Mouse (Mus musculus) mouse embryonic stem cell (cell line): ENCODE results near the gene Ak1.

ENCODE experiments used
- in situ Hi-C, 2 experiments: fragments of 300-500 bp; cut with MboI; formaldehyde crosslinking; loops; 1 replicate in 1 of 2; 3 replicates in 1 of 2; pipeline ENCODE4 v1.14.3; 2019 to 2020; ENCODE audit warnings: low sequenced_read_pairs in 2 of 2, low pct_unique_long_range_greater_than_20kb in 1 of 2, mixed read lengths in 1 of 2; ENCODE audit not compliant: unreplicated experiment in 1 of 2

The Ak1 gene

DNA sequence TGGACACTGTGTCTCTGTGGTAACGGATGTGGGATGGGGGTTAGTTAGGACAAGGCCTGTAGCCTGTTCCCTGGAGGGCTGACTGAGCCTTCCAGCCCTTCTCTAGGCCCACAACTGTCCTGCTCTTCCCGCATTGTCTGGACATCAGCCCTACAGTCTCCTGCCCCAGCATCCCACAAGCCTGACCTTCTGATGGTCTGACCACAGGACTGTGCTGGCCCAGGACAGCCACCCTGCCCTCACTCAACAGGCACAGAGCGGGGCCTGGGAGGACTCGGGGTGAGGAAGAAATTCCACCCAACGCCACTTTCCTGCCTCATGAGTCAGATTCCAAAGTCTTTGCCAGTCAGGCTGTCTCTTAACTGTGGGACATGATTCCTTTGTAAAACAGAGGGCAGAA, 23.9 kb upstream of the Ak1 start:
- in situ Hi-C loops: no loop called here

DNA sequence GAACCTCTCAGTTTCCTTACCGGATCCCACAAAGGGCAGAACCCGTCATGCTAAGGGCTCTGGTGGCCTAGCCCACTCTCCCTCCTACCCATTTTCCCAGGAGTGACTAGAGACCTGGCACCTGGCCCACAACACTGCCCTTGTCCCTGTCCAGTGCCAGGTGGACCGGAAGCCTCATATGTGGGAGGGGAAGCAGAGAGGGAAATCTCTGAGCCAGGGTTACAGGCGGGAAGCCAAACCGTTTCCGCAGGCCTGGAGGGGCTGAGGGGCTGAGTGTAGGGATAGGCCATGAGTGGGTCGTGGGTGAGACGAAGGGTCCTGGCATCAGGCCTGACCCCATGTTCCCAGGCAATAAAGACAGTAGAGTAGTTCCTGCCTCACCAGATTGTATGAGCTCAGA, 23.1 kb upstream of the Ak1 start:
- in situ Hi-C loops: no loop called here

DNA sequence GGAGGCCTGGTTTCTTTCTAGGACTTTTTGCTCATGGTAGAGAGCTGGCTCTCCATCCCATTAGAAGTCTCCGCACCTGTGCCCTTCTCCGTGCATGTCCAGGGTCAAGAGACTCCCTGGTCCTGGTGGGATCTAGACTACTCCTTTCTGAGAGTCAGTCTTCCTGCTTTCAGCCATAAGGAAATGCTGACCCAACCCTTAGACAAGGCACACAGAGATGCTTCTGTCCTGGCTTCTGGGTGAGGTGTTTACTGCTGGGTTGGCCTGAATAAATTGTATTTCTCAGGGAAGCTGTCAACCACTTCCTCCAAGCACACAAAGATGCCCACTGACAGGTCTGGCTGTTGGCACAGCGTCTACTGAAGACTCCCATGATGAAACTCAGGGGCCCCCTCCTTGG, 22.1 kb upstream of the Ak1 start, which contains the start of gene St6galnac6:
St6galnac6 (plus strand) TSS at position 301 of the 400 bp plus-strand sequence.
- in situ Hi-C loops: no loop called here

DNA sequence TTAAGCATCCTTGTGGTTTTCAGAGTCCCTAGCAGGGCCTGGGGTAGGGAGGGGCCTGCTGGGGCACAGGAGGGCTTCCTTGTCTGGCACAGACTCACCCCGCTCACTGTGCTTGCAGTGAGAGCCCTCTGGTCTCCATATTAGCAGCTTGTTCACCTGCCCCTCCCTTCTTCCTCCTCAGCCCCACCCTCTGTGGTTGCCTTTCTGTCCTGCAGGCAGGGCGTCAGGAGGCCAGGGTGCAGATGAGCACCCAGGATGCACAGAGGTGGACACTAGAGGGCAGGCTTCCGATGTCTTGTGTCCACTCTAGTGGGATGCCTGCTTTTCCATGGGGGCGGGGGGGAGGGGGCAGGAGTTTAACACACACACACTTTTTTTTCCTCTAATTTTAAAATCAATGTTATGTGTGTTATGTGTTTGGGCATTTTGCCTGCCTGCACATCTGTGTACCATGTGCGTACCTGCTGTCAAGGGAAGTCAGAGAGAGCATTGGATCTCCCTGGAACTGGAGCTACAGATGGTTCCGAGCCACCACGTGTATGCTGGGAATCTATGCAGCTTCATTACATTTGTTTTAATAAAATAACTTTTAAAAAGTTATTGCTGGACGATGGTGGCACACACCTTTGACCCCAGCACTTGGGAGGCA, 20.0 kb upstream of the Ak1 start:
- in situ Hi-C loops: no loop called here

DNA sequence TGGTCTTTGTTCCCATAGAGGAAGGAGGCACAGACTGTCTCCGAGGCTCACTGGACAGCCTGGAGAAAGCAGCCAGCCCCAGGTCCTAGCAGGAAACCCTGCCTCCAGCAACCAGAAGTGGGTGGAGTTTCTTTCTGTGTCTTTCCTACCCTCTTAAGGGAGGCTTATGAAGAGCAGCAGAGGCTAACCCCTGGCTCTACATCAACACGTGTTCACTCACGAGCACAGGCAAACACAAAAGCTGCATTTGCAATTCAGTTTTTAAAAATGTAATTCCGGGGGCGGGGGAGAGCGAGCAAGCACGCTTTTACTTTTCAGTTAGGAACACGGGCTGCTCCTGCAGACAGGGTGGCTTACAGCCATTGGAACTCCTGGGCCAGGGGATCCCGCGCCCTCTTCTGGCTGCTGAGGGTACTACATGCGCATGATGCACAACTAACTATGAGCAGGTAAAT, 18.9 kb upstream of the Ak1 start:
- in situ Hi-C loops: no loop called here

DNA sequence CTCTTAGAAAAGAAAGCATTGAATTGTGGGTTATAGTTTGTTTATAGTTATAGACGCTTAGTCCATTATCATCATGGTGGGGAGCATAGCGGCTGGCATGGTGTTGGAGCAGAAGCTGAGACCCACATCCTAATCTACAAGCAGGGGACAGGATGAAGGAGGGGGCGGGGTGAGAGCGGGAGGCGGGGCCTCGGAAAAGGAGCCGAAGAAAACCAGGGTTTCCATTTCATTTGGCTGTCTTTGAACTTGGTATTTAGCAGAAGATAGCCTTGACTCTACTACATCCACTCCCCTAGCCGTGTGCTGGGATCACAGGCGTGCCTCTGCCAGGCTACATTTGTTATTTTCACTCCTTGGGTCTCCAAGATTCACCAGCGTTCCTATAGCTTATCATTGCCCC, 16.9 kb upstream of the Ak1 start:
- in situ Hi-C loops: no loop called here

DNA sequence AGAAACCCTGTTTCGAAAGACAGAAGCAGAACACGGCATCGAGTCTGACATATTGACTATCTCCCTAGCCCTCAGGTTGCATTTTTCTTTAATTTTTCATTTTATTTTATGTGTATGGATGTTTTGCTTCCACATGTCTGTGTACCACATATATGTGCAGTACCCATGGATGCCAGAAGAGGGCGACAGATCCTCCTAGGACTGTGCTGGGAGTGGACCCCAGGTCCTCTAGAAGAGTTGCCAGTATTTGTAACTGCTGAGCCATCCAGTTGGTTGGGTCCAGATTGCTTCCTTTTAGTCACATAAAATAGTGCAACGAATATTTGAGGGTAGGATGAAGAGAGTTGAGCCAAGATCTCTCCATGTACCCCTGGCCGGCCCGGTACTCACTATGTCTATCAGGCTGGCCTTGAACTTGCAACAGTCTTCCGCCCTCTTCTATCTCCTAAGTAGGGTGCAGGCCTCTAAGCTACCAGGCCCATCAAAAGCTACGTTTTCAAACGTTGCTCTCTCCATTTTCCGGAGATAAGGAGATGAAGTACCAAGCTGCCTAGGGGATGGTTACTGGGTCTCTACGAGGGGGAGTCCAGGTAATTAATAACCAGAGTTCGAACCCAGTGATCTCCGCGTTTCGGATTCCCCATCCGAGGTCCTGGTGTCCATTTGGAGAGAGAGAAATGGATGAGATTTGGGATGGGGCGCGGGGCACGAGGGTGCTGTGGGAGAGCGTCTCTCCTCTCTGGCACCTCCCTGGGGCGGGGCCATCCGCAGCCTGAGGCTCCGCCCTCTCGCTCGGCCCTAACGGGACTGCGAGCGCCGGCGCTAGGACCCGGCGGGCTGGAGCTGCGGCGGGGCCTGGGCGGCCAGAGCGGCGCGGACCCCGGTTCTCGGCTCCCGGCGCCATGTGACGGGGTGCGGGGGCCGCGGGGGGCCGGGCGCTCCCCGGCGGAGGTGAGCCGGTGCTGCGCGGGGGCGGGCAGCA, 15.1 kb upstream of the Ak1 start:
- in situ Hi-C loops: no loop called here

DNA sequence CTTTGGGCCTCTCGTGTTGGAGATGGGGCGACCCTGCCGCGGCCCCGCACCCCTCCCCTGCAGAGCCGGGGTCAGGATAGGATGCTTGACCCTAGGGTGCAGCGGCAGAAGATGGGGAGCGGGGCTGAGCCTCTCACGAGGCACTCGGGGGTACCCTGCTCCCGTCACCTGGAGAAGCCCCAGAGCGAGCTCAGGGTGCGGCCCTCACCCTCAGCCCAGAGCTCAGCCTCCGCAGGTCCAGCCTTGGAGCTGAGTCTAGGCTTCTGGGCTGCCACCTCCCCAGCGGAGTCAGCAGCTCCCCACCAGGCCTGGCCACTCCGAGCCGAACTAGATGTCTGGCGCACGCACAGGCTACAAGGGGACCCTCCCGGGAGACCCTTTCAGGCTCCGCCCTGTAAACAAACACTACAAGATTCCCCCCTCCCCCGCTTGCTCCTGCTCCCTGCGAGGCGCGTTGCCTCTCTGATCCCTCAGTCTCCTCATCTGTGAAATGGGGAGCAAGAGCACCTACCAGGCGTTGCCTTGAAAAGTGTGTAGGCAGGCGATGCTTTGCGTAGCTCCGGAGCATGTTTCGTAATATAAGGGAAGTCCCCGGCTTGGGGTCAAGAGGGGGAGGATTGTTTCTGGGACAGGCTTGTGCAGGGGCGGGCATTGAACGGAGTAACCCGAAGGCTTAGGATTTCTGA, 14.2 kb upstream of the Ak1 start:
- in situ Hi-C loops: no loop called here

DNA sequence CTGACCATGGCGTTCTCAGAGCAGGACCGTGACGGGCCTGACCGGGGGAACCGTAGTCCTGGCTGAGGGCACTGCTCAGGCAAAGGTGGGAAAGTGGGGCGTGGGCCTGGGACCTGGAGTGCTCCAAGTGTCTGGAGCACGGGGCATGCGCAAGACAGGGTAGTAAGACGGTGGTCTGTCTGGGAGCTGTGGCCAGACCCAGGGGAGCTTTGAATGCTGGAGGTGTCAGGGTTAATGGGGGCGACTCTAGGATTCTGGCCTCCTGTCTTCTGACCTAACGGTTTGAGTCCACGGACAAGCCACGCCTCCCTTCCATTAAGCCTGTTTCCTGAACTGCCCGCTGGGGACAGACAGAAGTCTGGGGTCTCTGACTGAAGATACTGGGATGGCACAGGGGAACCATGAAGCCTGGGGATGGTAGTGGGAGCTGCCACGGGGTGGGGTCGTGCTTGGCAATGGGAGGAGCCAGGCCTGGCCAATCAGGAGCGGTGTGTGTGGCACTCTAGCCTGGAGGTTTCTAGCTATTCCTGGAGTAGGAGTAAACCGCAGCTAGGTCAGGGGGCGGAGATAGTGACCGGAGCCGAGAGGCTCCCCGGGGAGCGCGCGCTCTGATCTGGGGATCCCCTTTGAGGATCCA, 13.3 kb upstream of the Ak1 start:
- in situ Hi-C loops: no loop called here

DNA sequence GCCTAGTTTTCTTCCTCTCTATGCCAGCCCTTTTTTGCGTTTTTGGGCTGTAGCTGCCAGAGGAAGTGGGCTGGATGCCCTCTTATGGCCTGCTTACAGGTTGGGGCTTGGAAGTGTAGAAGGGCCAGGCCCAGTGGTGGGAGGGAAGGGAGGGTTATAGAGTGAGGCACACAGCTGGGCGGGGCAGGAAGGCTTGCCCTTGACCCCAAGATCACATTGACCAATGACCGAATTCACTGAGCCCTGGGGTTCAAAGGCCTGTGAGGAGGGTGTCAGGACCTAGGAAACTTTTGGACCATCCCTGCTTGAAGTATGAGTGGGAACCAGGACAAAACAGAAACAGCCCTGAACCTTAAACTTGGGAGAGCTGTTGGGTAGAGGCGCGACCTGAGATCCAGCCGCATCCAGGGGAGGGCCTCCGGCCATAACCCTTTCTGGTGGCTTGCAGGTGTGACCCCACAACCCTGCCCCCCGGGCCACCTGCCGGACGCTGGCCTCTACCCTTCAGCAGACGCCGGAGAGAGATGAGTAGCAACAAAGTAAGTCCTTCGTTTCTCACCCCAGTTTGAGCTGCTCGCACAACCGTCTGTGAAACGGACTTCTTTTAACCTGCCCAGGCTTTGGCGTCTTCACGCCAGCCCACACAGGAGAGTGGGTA, 12.7 kb upstream of the Ak1 start:
- in situ Hi-C loops: no loop called here

DNA sequence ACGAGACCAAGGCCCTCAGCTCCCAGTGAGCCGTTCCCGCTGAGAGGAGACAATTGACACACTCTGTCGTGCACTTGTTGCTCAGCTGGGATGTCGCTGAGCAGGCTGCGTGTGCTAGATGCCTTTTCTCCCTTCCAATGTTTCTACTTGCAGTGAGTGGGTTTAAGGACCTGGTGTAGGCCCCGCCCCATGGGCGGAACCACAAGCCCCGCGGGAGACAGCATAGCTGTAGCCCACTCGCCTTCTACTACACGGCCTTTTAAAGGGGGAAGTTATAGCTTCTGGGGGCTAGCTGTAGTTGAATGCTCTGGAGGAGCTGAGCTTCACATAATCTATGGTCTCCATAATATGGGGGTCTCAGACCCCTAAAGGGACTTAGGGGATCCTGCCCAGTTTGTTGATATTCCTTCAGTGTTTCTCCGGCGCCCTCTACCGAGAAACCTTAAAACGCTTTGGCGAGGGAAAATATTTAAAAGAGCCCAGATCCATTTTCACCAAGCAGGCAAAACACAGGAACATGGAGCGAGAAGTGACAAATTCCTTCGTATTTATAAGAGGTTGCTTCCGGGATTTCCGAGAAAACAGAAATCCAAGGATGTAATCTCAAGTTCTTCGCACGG, 10.8 kb upstream of the Ak1 start:
- in situ Hi-C loops: no loop called here

DNA sequence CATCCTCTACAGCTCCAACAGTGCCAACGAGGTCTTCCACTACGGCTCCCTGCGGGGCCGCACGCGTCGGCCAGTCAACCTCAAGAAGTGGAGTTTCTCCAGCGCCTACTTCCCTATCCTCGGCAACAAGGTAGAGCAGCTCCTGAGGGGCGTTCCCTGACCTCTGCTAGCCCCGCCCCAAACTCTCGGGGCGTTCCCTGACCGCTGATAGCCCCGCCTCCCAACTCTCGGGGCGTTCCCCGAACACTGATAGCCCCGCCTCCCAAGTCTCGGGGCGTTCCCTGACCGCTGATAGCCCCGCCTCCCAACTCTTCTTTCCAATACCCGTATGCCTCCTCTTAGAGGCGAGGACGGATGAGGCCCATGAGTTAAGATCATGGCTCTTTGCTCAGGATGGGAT, 9.3 kb upstream of the Ak1 start:
- in situ Hi-C loops: no loop called here

DNA sequence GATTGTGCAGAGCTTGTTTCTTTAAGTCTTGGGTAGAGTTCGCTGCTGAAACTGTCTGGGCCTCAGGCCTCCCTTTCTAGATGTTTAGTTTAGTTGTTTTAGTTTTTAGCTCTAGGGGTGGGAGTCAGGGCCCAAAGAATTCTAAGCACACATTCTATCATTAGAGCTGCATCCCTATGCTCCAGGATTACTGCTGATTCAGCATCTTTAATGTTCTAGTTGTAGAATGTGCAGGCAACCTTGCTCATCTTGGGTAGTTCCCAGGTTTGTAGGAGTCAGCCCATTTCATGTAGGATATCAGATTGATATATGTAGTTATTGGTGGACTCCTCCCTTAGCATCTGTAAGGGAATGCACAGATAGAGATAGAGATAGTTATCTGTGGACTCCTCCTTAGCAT, 4.4 kb upstream of the Ak1 start:
- in situ Hi-C loops: no loop called here

DNA sequence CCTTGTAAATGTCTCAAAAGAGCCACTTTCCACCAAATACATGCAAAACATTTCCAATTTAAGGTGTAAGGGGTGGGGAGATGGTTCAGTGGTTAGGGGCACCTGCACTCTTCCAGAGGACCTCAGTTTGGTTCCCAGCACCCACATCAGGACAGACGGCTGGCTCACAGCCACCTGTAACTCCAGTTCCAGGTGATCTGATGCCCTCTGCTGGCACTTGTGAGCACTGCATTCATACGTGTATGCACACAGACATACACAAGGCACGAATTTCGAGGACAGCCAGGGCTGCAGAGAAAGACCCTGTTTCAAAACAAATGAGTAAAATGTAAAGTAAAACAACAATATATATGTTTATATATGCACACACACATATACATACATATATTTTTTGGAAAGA, 4.0 kb upstream of the Ak1 start:
- in situ Hi-C loops: no loop called here

DNA sequence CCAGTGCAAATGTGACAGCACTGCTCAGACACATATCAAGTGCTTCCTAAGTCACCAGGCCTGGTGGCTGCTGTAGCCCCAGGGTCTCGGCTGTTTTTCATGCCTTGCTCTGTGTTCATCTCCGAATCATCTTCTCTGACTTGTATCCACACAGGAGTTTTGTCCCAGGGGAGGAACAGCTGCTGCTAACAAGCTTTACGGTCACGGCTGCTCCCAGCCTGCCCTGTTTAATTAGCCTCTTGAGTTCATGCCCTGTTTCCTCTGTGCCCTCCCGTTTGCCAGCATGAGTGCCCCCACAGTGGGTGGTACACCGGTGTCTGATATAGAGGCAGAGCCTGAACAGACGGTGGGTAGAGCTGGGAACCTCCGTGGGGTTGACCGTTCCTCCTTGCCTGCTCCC, 3.5 kb upstream of the Ak1 start:
- in situ Hi-C loops: no loop called here

DNA sequence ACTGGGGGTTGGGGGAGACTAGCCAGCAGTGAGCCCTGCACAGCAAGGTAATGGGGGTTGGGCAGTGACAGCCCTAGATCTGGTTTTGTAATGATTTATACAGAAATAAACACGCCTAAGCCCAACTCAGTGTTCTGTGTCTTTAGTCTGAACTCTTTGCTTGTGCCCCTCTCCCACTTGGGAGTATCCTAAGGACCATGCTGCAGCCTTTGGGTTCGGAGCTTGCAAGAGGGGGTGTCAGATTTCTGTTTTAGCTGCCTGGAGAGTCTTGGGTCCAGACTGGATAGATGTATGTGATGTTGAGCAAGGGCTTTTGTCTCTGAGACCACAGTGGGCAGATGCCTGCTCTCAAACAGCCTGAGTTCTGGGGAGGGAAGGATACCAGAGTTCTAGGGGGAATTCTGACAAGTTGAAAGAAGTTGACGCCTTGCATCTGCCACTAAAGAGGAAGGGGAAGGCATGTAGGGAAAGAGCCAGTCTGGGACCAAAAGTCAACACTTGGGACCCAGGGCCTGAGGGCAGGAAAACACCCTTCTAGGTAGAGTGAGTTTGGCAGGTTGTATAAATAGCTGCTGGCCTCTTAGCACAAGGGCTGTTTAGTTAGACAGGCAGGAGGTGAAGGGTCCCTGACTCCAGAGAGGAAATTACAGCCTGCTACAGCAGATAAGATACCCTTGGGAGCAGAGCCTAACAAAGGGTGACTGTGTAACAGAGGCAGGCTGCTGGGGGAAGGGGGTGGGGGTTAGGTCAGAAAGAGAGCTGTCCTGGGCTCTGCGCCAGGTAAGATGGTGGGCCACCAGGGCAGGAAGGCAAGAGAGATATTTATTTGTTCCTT, 659 bp upstream of the Ak1 start:
- in situ Hi-C loops: no loop called here

DNA sequence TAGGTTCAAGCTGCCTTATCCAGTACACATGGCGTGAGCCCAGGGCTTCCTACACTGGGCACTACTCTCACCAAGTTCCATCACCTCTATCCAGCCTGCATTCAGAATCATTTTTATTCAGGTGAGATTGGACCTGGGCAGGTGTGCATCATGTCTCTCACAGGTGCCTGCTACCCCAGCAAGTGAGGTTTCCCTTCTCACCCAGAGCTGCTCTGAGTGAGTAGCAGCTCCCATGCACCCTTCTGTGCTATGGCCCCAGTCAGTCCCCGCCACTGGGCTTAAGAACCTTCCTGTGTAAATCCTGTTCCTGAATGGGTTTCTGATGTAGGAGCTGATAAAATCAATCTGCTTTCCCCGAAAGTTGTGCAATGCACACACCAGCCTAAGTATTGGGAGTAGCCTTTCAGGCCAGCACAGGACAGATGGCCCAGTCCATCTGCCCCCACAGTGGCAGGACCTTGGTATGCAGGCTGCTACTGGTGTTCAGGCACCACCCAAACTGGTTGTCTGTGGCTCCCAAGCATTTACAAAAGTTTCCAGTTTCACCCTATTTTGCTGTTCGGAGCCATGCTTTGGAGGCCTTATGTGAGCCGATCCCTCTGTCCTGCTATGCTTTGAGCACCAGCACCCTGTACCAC, 2.7 kb downstream of the Ak1 start:
- in situ Hi-C loops: no loop called here
